Mouse (Mus musculus): Measurements from ENCODE around the gene Krt14. TPM values are rescaled to one million over a fixed set of nuclear protein-coding genes. Genes with fewer than 3 reads are reported as not detected.

The Krt14 gene
- polyA plus RNA-seq, 1 experiment from 2014 or later = not detected

- ATAC-seq (ENCODE audit: insufficient read depth) (no peak), DNase-seq (no peak)
- no peaks in the 10 kb centered on the region for H3K27me3 ChIP-seq (ENCODE audit: insufficient read depth, low read length)
- no peak overlapping the region for H3K4me2 ChIP-seq
- no peak overlapping the region for H3K4me3 ChIP-seq (ENCODE audit: low read depth, low read length)
- H3K4me1 ChIP-seq (ENCODE audit: insufficient read depth) = no peaks in the 10 kb centered on the region
- no peaks in the 10 kb centered on the region for H3K9me3 ChIP-seq (ENCODE audit: low read depth, low read length)
- 82% methylated on average over 4 of the region's 4 CpGs for WGBS
- H3K36me3 ChIP-seq (ENCODE audit: insufficient read depth) = no peaks in the 10 kb centered on the region
- H3K27ac ChIP-seq (ENCODE audit: low read depth) = no peak overlapping the region
- H3K9ac ChIP-seq = no peak overlapping the region
- TF ChIP-seq CTCF (IDR thresholded peaks at IDR 0.05; ENCODE audit: low read depth) = no peak
Observed at GRCm38 (mm10) chr11:100219304-100219703, 12.0 kb upstream of the Krt14 start.

GRCm38 (mm10) chr11:100208542-100208941, 1.2 kb upstream of the Krt14 start:
- DNase-seq = no peak
- Histone ChIP-seq H3K9me3 (ENCODE audit: low read depth, low read length) (no peaks in the 10 kb centered on the region), H3K27ac (ENCODE audit: low read depth) (no peak overlapping the region), H3K4me1 (ENCODE audit: insufficient read depth) (no peaks in the 10 kb centered on the region), H3K36me3 (ENCODE audit: insufficient read depth) (no peaks in the 10 kb centered on the region), H3K9ac (no peak overlapping the region), H3K4me2 (no peak overlapping the region), H3K4me3 (ENCODE audit: low read depth, low read length) (no peak overlapping the region), H3K27me3 (ENCODE audit: insufficient read depth, low read length) (no peaks in the 10 kb centered on the region)
- no peak for ATAC-seq (ENCODE audit: insufficient read depth)
- TF ChIP-seq CTCF (IDR thresholded peaks at IDR 0.05; ENCODE audit: low read depth) = no peak
- 37% methylated on average over 6 of the region's 6 CpGs for WGBS

DNA sequence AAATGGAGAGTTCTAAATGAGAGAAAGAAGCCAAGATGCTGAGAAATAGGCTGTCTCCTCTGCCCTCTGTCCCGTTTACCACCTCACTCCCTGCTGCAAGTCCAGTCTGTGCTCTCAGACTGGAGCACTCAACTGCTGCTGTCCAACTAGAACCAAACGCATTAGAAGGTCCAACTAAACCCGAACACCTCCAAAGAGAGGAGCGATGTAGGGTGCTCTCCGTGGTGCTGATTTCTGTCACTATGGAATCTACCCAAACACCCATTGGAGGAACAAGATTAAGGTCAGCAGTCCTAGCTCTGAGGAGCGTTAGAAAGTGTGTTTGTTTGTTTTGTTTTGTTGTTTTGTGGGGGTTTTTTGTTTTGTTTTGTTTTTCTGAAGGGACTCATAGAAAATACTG, 3.9 kb downstream of the Krt14 start:
- DNase-seq = peak; percentile 89
- no peak for TF ChIP-seq CTCF (IDR thresholded peaks at IDR 0.05; ENCODE audit: low read depth)
- H3K36me3 ChIP-seq (ENCODE audit: insufficient read depth) = no peaks in the 10 kb centered on the region
- no peaks in the 10 kb centered on the region for H3K27me3 ChIP-seq (ENCODE audit: insufficient read depth, low read length)
- ATAC-seq (ENCODE audit: insufficient read depth) = no peak
- H3K9ac ChIP-seq = no peak overlapping the region
- H3K9me3 ChIP-seq (ENCODE audit: low read depth, low read length) = no peaks in the 10 kb centered on the region
- H3K4me3 ChIP-seq (ENCODE audit: low read depth, low read length) = no peak overlapping the region
- H3K4me1 ChIP-seq (ENCODE audit: insufficient read depth) = no peaks in the 10 kb centered on the region
- WGBS = 14% methylated on average over 6 of the region's 6 CpGs
- no peak overlapping the region for H3K4me2 ChIP-seq
- no peak overlapping the region for H3K27ac ChIP-seq (ENCODE audit: low read depth)

- ATAC-seq (ENCODE audit: insufficient read depth) (no peak), DNase-seq (no peak)
- Histone ChIP-seq H3K9ac (no peak overlapping the region), H3K36me3 (ENCODE audit: insufficient read depth) (no peaks in the 10 kb centered on the region), H3K4me3 (ENCODE audit: low read depth, low read length) (no peak overlapping the region), H3K9me3 (ENCODE audit: low read depth, low read length) (no peaks in the 10 kb centered on the region), H3K27ac (ENCODE audit: low read depth) (no peak overlapping the region), H3K27me3 (ENCODE audit: insufficient read depth, low read length) (no peaks in the 10 kb centered on the region), H3K4me1 (ENCODE audit: insufficient read depth) (no peaks in the 10 kb centered on the region), H3K4me2 (no peak overlapping the region)
- no peak for TF ChIP-seq CTCF (IDR thresholded peaks at IDR 0.05; ENCODE audit: low read depth)
- WGBS = 79% methylated on average over 4 of the region's 4 CpGs
Observed at GRCm38 (mm10) chr11:100202906-100203305, 4.4 kb downstream of the Krt14 start.

GRCm38 (mm10) chr11:100200104-100200820, 7.1 kb downstream of the Krt14 start:
- Histone ChIP-seq H3K36me3 (ENCODE audit: insufficient read depth) (no peaks in the 10 kb centered on the region), H3K4me2 (no peak overlapping the region), H3K9me3 (ENCODE audit: low read depth, low read length) (no peaks in the 10 kb centered on the region), H3K4me1 (ENCODE audit: insufficient read depth) (no peaks in the 10 kb centered on the region), H3K9ac (no peak overlapping the region), H3K27ac (ENCODE audit: low read depth) (no peak overlapping the region), H3K27me3 (ENCODE audit: insufficient read depth, low read length) (no peaks in the 10 kb centered on the region), H3K4me3 (ENCODE audit: low read depth, low read length) (no peak overlapping the region)
- no peak for ATAC-seq (ENCODE audit: insufficient read depth)
- TF ChIP-seq CTCF (IDR thresholded peaks at IDR 0.05; ENCODE audit: low read depth) = peak; percentile 57
- WGBS = 41% methylated on average over 8 of the region's 8 CpGs
- DNase-seq = peak; percentile 31

- Histone ChIP-seq H3K27me3 (ENCODE audit: insufficient read depth, low read length) (no peaks in the 10 kb centered on the region), H3K9me3 (ENCODE audit: low read depth, low read length) (no peaks in the 10 kb centered on the region), H3K4me3 (ENCODE audit: low read depth, low read length) (no peak overlapping the region), H3K27ac (ENCODE audit: low read depth) (no peak overlapping the region), H3K4me2 (no peak overlapping the region), H3K4me1 (ENCODE audit: insufficient read depth) (no peaks in the 10 kb centered on the region), H3K36me3 (ENCODE audit: insufficient read depth) (no peaks in the 10 kb centered on the region), H3K9ac (no peak overlapping the region)
- no peak for ATAC-seq (ENCODE audit: insufficient read depth)
- WGBS = 64% methylated on average over 4 of the region's 4 CpGs
- DNase-seq = no peak
- TF ChIP-seq CTCF (IDR thresholded peaks at IDR 0.05; ENCODE audit: low read depth) = no peak
Observed at GRCm38 (mm10) chr11:100198666-100199065, 8.7 kb downstream of the Krt14 start.

- Histone ChIP-seq H3K9ac (no peak within 1 kb of the TSS), H3K9me3 (ENCODE audit: low read depth, low read length) (no peaks in the 10 kb centered on the region), H3K4me1 (ENCODE audit: insufficient read depth) (no peaks in the 10 kb centered on the region), H3K27me3 (ENCODE audit: insufficient read depth, low read length) (no peaks in the 10 kb centered on the region), H3K4me2 (no peak within 1 kb of the TSS), H3K36me3 (ENCODE audit: insufficient read depth) (no peaks in the 10 kb centered on the region), H3K4me3 (ENCODE audit: low read depth, low read length) (no peak within 1 kb of the TSS), H3K27ac (ENCODE audit: low read depth) (no peak within 1 kb of the TSS)
- DNase-seq (no peak), ATAC-seq (ENCODE audit: insufficient read depth) (no peak)
- no peak for TF ChIP-seq CTCF (IDR thresholded peaks at IDR 0.05; ENCODE audit: low read depth)
- 41% methylated on average over 9 of the region's 9 CpGs for WGBS
Observed at GRCm38 (mm10) chr11:100192992-100193391, 14.4 kb downstream of the Krt14 start, which contains the start of gene Krt9. Gene Krt9, minus strand, starts transcription at chr11:100193246.

All from lung, embryonic 14.5 days (tissue).